Mouse (Mus musculus): Measurements from ENCODE around the gene Ephx1. TPM values are rescaled to one million over a fixed set of nuclear protein-coding genes. Genes with fewer than 3 reads are reported as not detected.
"Not testable (repeated sequence)": the region's sequence is repeated elsewhere in the genome, so short reads cannot be mapped to it uniquely, and the experiment has no call there.

Gene Ephx1
- total RNA-seq, 2 experiments from 2014 or later: 2.1 TPM; not detected in 1

GRCm38 (mm10) chr1:181014731-181015500 lies 5.8 kb downstream of the Ephx1 start:
- no peak for ATAC-seq (replicated peaks; ENCODE audit: poor library complexity, severe bottlenecking)

GRCm38 (mm10) chr1:181013446-181013845 lies 7.3 kb downstream of the Ephx1 start:
- no peak for ATAC-seq (replicated peaks; ENCODE audit: poor library complexity, severe bottlenecking)

GRCm38 (mm10) chr1:181012416-181012815 lies 8.3 kb downstream of the Ephx1 start:
- ATAC-seq (replicated peaks; ENCODE audit: poor library complexity, severe bottlenecking): no peak

GRCm38 (mm10) chr1:181011601-181012000 lies 9.1 kb downstream of the Ephx1 start:
- ATAC-seq (replicated peaks; ENCODE audit: poor library complexity, severe bottlenecking): no peak

- no peak for ATAC-seq (replicated peaks; ENCODE audit: poor library complexity, severe bottlenecking)
Observed at GRCm38 (mm10) chr1:181010171-181010932, 10.4 kb downstream of the Ephx1 start.

GRCm38 (mm10) chr1:181009754-181010153 lies 10.9 kb downstream of the Ephx1 start:
- no peak for ATAC-seq (replicated peaks; ENCODE audit: poor library complexity, severe bottlenecking)

- no peak for ATAC-seq (replicated peaks; ENCODE audit: poor library complexity, severe bottlenecking)
Observed at GRCm38 (mm10) chr1:181009011-181009590, 11.6 kb downstream of the Ephx1 start.

GRCm38 (mm10) chr1:181008266-181008665 lies 12.4 kb downstream of the Ephx1 start:
- ATAC-seq (replicated peaks; ENCODE audit: poor library complexity, severe bottlenecking): no peak

- ATAC-seq (replicated peaks; ENCODE audit: poor library complexity, severe bottlenecking): no peak
Observed at GRCm38 (mm10) chr1:181007831-181008230, 12.9 kb downstream of the Ephx1 start.

GRCm38 (mm10) chr1:181005331-181005730 lies 15.4 kb downstream of the Ephx1 start:
- ATAC-seq (replicated peaks; ENCODE audit: poor library complexity, severe bottlenecking): no peak

GRCm38 (mm10) chr1:181003790-181004189 lies 16.9 kb downstream of the Ephx1 start:
- ATAC-seq (replicated peaks; ENCODE audit: poor library complexity, severe bottlenecking): no peak

GRCm38 (mm10) chr1:181001621-181002020 lies 19.1 kb downstream of the Ephx1 start:
- no peak for ATAC-seq (replicated peaks; ENCODE audit: poor library complexity, severe bottlenecking)

- ATAC-seq (replicated peaks; ENCODE audit: poor library complexity, severe bottlenecking): no peak
Observed at GRCm38 (mm10) chr1:181001217-181001616, 19.5 kb downstream of the Ephx1 start.

GRCm38 (mm10) chr1:181000501-181001092 lies 20.1 kb downstream of the Ephx1 start:
- ATAC-seq (replicated peaks; ENCODE audit: poor library complexity, severe bottlenecking): no peak

- ATAC-seq (replicated peaks; ENCODE audit: poor library complexity, severe bottlenecking): no peak; the same call in 1 of the 2 replicates
Observed at GRCm38 (mm10) chr1:180992142-180992541, 28.6 kb downstream of the Ephx1 start.

- ATAC-seq (replicated peaks; ENCODE audit: poor library complexity, severe bottlenecking): no peak
Observed at GRCm38 (mm10) chr1:180990671-180991070, 30.0 kb downstream of the Ephx1 start.

- ATAC-seq (replicated peaks; ENCODE audit: poor library complexity, severe bottlenecking): peak; percentile 84
Observed at GRCm38 (mm10) chr1:180987759-180988158, 32.9 kb downstream of the Ephx1 start.

- no peak for ATAC-seq (replicated peaks; ENCODE audit: poor library complexity, severe bottlenecking)
Observed at GRCm38 (mm10) chr1:180986701-180987100, 34.0 kb downstream of the Ephx1 start.

- not testable (repeated sequence) for ATAC-seq (replicated peaks; ENCODE audit: poor library complexity, severe bottlenecking)
Observed at GRCm38 (mm10) chr1:180981298-180982046, 39.2 kb downstream of the Ephx1 start.

- peak; percentile 68 for ATAC-seq (replicated peaks; ENCODE audit: poor library complexity, severe bottlenecking)
Observed at GRCm38 (mm10) chr1:180980464-180980863, 40.2 kb downstream of the Ephx1 start.

Data from granulocyte monocyte progenitor cell, adult 5-6 weeks (primary cell).